Mouse (Mus musculus): ENCODE results near the gene Ube2c.

DNA sequence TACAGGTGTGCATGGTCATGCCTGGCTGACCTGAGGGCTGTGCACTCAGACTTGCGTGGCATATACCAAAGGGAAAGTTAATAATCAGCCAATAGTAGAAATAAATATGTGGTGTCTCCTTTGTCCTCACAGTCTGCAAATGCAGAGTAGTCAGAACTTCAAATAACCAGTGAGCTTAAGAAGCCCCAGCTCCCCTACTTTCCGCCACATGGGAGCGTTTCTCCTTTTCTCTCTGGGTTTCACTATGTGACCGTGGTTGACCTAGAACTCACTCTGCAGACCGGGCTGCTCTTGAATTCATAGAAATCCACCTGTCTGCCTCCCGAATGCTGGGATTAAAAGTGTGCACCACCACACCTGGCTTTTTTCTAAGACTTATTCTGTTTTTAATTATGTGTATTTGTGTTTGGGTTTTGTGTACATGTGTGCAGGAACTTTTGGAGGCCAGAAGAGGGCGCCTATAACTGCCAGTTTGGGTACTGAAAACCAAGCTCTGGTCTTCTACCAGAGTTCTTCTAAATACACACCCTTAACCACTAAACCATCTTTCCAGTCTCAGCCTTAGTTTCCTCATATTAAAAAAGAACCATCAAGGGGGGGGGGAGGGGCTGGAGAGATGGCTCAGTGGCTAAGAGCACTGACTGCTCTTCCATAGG lies 14.4 kb downstream of the Ube2c start:
- no peak for TF ChIP-seq POLR2A (IDR thresholded peaks at IDR 0.05; ENCODE audit: insufficient read depth, low read length)
- peak; percentile 13 for TF ChIP-seq CTCF (IDR thresholded peaks at IDR 0.05; ENCODE audit: low read depth, low read length)
- TF ChIP-seq EP300 (IDR thresholded peaks at IDR 0.05; ENCODE audit: insufficient read depth, low read depth, low read length): no peak
